Mouse (Mus musculus) cerebellum, adult 8-10 months (tissue): ENCODE measurements around the gene Upk3bl.

Experiments used
- DNase-seq: peaks from one replicate; pipeline ENCODE4 v3.0.0; 2022

The Upk3bl gene

GRCm38 (mm10) chr5:136054301-136055077 lies at the start of gene Upk3bl:
TSS of gene Upk3bl (plus strand) at chr5:136054492.
- no peak for DNase-seq

GRCm38 (mm10) chr5:136004537-136004936 lies 49.8 kb upstream of the Upk3bl start:
- DNase-seq = no peak

- DNase-seq = no peak
Observed at GRCm38 (mm10) chr5:136007745-136008144, 46.5 kb upstream of the Upk3bl start.

- no peak for DNase-seq
Observed at GRCm38 (mm10) chr5:136014877-136015276, 39.4 kb upstream of the Upk3bl start.

- no peak for DNase-seq
Observed at GRCm38 (mm10) chr5:136015586-136015985, 38.7 kb upstream of the Upk3bl start.

GRCm38 (mm10) chr5:136016014-136016876 lies 38.0 kb upstream of the Upk3bl start:
- no peak for DNase-seq

GRCm38 (mm10) chr5:136017262-136017661 lies 37.0 kb upstream of the Upk3bl start:
- no peak for DNase-seq

GRCm38 (mm10) chr5:136018726-136019125 lies 35.6 kb upstream of the Upk3bl start:
- no peak for DNase-seq

- no peak for DNase-seq
Observed at GRCm38 (mm10) chr5:136019907-136020306, 34.4 kb upstream of the Upk3bl start.

GRCm38 (mm10) chr5:136025712-136026111 lies 28.6 kb upstream of the Upk3bl start:
- peak; percentile 23 for DNase-seq

GRCm38 (mm10) chr5:136026859-136027258 lies 27.4 kb upstream of the Upk3bl start:
- no peak for DNase-seq

GRCm38 (mm10) chr5:136027612-136028311 lies 26.5 kb upstream of the Upk3bl start:
- no peak for DNase-seq

GRCm38 (mm10) chr5:136034868-136035267 lies 19.4 kb upstream of the Upk3bl start:
- no peak for DNase-seq

GRCm38 (mm10) chr5:136035285-136035684 lies 19.0 kb upstream of the Upk3bl start:
- no peak for DNase-seq

GRCm38 (mm10) chr5:136036667-136037066 lies 17.6 kb upstream of the Upk3bl start:
- no peak for DNase-seq

GRCm38 (mm10) chr5:136038258-136039214 lies 15.8 kb upstream of the Upk3bl start, which contains the start of gene Upk3b:
TSS of gene Upk3b (plus strand) at chr5:136038496.
- DNase-seq = no peak

GRCm38 (mm10) chr5:136040210-136040609 lies 14.1 kb upstream of the Upk3bl start:
- no peak for DNase-seq

- no peak for DNase-seq
Observed at GRCm38 (mm10) chr5:136041260-136041659, 13.0 kb upstream of the Upk3bl start.

- no peak for DNase-seq
Observed at GRCm38 (mm10) chr5:136041666-136042065, 12.6 kb upstream of the Upk3bl start.

GRCm38 (mm10) chr5:136044865-136045264 lies 9.4 kb upstream of the Upk3bl start:
- no peak for DNase-seq

GRCm38 (mm10) chr5:136045408-136045807 lies 8.9 kb upstream of the Upk3bl start:
- DNase-seq = no peak

GRCm38 (mm10) chr5:136045987-136046386 lies 8.3 kb upstream of the Upk3bl start:
- peak; percentile 80 for DNase-seq
